Mouse (Mus musculus): ENCODE measurements around the gene Eif2s2. TPM values are rescaled to one million over a fixed set of nuclear protein-coding genes. Genes with fewer than 3 reads are reported as not detected.

The Eif2s2 gene
- total and polyA plus RNA-seq, 3 experiments, result 126 to 276 (median 269) TPM

DNA sequence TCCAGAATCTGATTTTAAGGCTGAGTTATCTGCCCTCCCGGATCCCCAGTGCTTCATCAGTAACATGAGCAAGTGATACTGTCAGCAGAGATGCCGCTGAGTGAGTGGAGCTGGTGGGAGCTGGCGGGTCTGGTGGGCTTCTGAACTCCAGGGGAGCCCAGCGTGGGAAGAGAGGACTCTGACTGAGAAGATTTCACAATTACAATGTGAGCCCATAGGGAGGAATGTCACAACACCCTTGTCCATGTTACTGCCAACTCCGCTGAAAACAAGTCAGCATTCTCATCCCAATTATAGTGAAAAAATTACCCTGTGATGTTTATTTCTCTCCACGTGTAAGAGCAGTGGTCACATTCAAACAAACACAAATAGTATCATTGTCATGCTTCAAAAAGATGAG lies 43.4 kb upstream of the Eif2s2 start:
- H3K4me2 ChIP-seq (ENCODE audit: insufficient read depth, low read depth, poor library complexity, severe bottlenecking), result no peak overlapping the region
- no peak for DNase-seq (ENCODE audit: extremely low read depth)
- no peak for TF ChIP-seq MAZ (IDR thresholded peaks at IDR 0.05; ENCODE audit: low read depth, low read length)
- TF ChIP-seq SMC3 (IDR thresholded peaks at IDR 0.05; ENCODE audit: low read depth, low read length), result no peak
- TF ChIP-seq EP300 (IDR thresholded peaks at IDR 0.05; ENCODE audit: low read length), result no peak
- TF ChIP-seq POLR2A (IDR thresholded peaks at IDR 0.05; ENCODE audit: low read depth, low read length), result no peak
- no peak for TF ChIP-seq USF2 (conservative IDR thresholded peaks at IDR 0.05; ENCODE audit: low read depth, low read length)
- no peak for TF ChIP-seq TBP (conservative IDR thresholded peaks at IDR 0.05; ENCODE audit: low read depth, low read length)
- no peak for TF ChIP-seq MXI1 (IDR thresholded peaks at IDR 0.05; ENCODE audit: low read depth, low read length)
- TF ChIP-seq ZNF384 (IDR thresholded peaks at IDR 0.05; ENCODE audit: low read depth, low read length), result no peak
- TF ChIP-seq MAX (IDR thresholded peaks at IDR 0.05; ENCODE audit: low read length), result no peak
- TF ChIP-seq KAT2A (IDR thresholded peaks at IDR 0.05; ENCODE audit: insufficient replicate concordance, low read length), result no peak
- TF ChIP-seq MYC (IDR thresholded peaks at IDR 0.05; ENCODE audit: low read depth, low read length), result no peak
- no peak for TF ChIP-seq IRF4 (IDR thresholded peaks at IDR 0.05; ENCODE audit: low read depth, low read length)
- H3K4me3 ChIP-seq (replicated peaks in 1 of 3; ENCODE audit: low read depth in 2 of 3, low read length in 2 of 3, poor library complexity in 1 of 3), result no peak overlapping the region
- H3K36me3 ChIP-seq (replicated peaks in 1 of 2; ENCODE audit: control insufficient read depth in 1 of 2, insufficient read depth in 1 of 2, low read length in 1 of 2), result no peaks in the 10 kb centered on the region
- H3K9ac ChIP-seq (ENCODE audit: insufficient read depth, low read depth), result no peak overlapping the region
- no peaks in the 10 kb centered on the region for H3K27me3 ChIP-seq (replicated peaks)
- H3K79me2 ChIP-seq (replicated peaks; ENCODE audit: control insufficient read depth, extremely low read depth, insufficient read depth, poor library complexity, severe bottlenecking), result no peaks in the 10 kb centered on the region
- dilution Hi-C loops (cut with MboI; ENCODE audit: extremely low pct_ligation_motif_present, extremely low pct_unique_long_range_greater_than_20kb, low sequenced_read_pairs), result no loop called here
- no peak overlapping the region for H3K27ac ChIP-seq (ENCODE audit: insufficient read depth, low read depth)
- in situ Hi-C loops (cut with MboI; ENCODE audit: low pct_ligation_motif_present, low pct_unique_long_range_greater_than_20kb, low sequenced_read_pairs), result no loop called here
- H3K9me3 ChIP-seq (replicated peaks; ENCODE audit: low read length), result no peaks in the 10 kb centered on the region
- H3K4me1 ChIP-seq (ENCODE audit: control insufficient read depth in 1 of 2, insufficient read depth in 2 of 2), result peaks cover 16 to 22% of the 10 kb centered on the region in 2 experiments

DNA sequence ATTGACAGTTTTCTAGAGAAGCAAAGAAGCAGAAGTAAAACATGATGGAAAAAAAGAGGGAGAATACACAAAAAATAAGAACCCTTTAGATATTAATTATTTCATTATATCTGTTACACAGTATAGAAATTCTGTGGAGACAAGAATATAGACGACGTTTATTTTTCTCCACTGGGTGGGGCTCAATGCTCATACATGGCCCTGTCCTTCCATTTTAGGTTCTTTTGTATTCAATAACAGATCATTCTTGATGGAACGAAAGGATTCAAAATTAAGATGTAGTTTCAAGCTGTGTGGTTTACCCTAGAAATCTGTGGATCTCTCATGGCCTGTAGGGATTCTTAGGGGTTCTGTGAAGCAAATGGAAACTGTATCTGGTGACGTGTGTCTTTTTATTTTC lies 41.1 kb upstream of the Eif2s2 start:
- no peak overlapping the region for H3K4me2 ChIP-seq (ENCODE audit: insufficient read depth, low read depth, poor library complexity, severe bottlenecking)
- H3K9me3 ChIP-seq (replicated peaks; ENCODE audit: low read length), result no peaks in the 10 kb centered on the region
- peaks cover 16 to 22% of the 10 kb centered on the region in 2 experiments for H3K4me1 ChIP-seq (ENCODE audit: control insufficient read depth in 1 of 2, insufficient read depth in 2 of 2)
- no peak overlapping the region for H3K27ac ChIP-seq (ENCODE audit: insufficient read depth, low read depth)
- peaks cover 2% of the 10 kb centered on the region for H3K27me3 ChIP-seq (replicated peaks)
- no peak overlapping the region for H3K9ac ChIP-seq (ENCODE audit: insufficient read depth, low read depth)
- no peak overlapping the region for H3K4me3 ChIP-seq (replicated peaks in 1 of 3; ENCODE audit: low read depth in 2 of 3, low read length in 2 of 3, poor library complexity in 1 of 3)
- H3K79me2 ChIP-seq (replicated peaks; ENCODE audit: control insufficient read depth, extremely low read depth, insufficient read depth, poor library complexity, severe bottlenecking), result no peaks in the 10 kb centered on the region
- TF ChIP-seq EP300 (IDR thresholded peaks at IDR 0.05; ENCODE audit: low read length), result no peak
- no peak for TF ChIP-seq ELF1 (IDR thresholded peaks at IDR 0.05; ENCODE audit: low read depth, low read length)
- TF ChIP-seq PAX5 (IDR thresholded peaks at IDR 0.05; ENCODE audit: low read length), result no peak
- TF ChIP-seq RAD21 (IDR thresholded peaks at IDR 0.05; ENCODE audit: low read depth, low read length), result peak; percentile 78
- TF ChIP-seq CTCF (conservative IDR thresholded peaks at IDR 0.05 in 1 of 2, IDR thresholded peaks at IDR 0.05 in 1 of 2; ENCODE audit: low read depth in 2 of 2, low read length in 2 of 2), result peak in 1 of 2 experiments; percentile 69; a peak in 2 of 4 replicates
- no peak for TF ChIP-seq USF1 (IDR thresholded peaks at IDR 0.05; ENCODE audit: low read depth, low read length)
- TF ChIP-seq ZC3H11A (IDR thresholded peaks at IDR 0.05; ENCODE audit: low read depth, low read length), result peak; percentile 11; the same call in 1 of the 2 replicates
- TF ChIP-seq SMC3 (IDR thresholded peaks at IDR 0.05; ENCODE audit: low read depth, low read length), result peak; percentile 58
- dilution Hi-C loops (cut with MboI; ENCODE audit: extremely low pct_ligation_motif_present, extremely low pct_unique_long_range_greater_than_20kb, low sequenced_read_pairs), result no loop called here
- in situ Hi-C loops (cut with MboI; ENCODE audit: low pct_ligation_motif_present, low pct_unique_long_range_greater_than_20kb, low sequenced_read_pairs), result no loop called here
- H3K36me3 ChIP-seq (replicated peaks in 1 of 2; ENCODE audit: control insufficient read depth in 1 of 2, insufficient read depth in 1 of 2, low read length in 1 of 2), result no peaks in the 10 kb centered on the region
- DNase-seq (ENCODE audit: extremely low read depth), result no peak
